Mouse (Mus musculus) retina, embryonic 14.5 days (tissue): ENCODE data around the gene Ten1.
A peak's percentile ranks its signal among the peaks of the same experiment; 100 is the strongest.

Source experiments
- DNase-seq: peaks from one replicate; pipeline ENCODE4 v3.0.0-alpha.2; 2015; ENCODE audit warnings: low spot score

The Ten1 gene

DNA sequence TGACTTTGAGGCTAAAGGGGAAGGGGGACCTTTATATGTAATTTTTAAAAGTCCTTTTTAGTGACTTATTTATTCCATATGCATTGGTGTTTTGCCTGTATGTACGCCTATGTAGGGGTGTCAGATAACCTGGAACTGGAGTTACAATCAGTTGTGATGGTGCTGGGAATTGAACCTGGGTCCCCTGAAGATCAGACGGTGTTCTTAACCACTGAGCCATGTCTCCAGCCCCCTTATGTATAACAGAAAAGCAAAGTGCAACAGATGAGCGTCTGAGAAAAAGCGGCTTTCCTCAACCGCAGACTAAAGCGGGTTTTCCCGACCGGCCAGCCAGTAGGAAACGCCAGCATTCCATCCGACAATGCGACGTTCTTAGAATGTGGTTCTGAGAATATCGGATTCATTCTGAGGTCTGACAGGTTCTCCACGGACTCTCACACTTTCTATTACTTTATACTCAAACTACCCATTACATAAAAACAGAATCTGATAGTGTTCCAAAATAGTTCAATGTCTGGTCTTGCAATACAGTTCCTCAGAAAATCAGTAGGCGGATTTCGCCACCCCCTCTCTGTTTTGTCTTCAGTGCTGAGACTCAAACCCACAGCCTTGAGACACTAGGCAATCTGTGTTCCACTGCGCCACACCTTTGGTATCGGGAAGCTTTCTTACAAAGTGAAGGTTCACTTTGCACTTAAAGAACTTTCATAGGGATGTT, 1.6 kb upstream of the Ten1 start:
- DNase-seq, result no peak

DNA sequence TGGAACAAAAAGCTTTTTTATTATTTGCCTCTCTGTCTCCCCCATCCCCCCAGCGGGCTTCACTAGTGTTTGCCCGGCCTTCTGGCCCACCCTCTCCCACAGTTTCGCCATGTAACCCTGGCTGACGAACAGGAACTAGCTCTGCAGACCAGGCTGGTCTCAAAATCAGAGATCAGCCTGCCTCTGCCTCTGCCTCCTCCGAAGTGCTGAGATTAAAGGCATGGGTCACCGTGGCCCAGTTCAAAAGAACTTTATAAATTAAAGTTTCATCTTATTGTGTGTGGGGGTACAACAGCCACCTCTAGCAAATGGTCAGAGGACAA, 1.1 kb upstream of the Ten1 start:
- DNase-seq, result no peak

DNA sequence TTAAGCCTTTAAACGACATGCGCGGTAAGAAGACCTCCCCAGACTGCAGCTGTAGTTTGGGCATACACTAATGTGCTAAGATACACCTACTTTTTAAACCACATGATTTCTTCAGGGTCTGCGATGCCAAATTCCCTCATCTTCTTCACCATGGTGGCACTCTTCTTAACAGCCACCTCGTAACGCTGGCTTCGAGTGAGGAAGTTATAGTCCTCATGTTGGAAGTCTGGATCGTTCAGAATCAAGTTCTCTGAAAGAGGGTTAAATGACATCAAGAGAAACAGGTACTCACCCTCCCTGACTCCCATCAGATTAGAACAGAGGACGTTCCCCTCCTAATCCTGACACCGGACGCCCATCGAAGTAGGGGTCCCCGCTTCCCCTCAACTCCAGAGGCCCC, 523 bp upstream of the Ten1 start:
- no peak for DNase-seq

GRCm38 (mm10) chr11:116201151-116201550, 2.5 kb downstream of the Ten1 start:
- DNase-seq, result no peak

GRCm38 (mm10) chr11:116203150-116203549, 4.5 kb downstream of the Ten1 start:
- no peak for DNase-seq

DNA sequence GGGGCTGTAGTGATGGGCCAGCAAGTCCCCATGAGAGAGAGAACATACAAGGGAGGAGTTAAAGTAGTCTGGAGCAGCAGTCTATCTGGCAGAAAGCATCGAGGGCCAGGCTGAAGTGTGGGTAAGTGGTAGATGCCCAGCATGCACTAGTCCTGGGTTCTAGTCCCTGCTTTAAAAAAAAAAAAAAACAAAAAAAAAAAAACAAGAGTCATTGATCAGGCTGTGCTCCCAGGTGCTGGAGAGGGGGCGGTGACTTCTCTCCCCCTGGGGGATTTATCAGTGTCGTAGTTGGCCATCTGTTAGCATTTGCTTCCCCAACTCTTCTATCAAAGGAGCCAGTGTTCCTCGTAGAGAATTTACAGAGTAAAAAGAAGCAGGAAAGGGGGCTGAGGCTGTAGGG, 8.0 kb downstream of the Ten1 start:
- no peak for DNase-seq

- no peak for DNase-seq
Observed at GRCm38 (mm10) chr11:116208660-116209059, 10.0 kb downstream of the Ten1 start.

- no peak for DNase-seq
Observed at GRCm38 (mm10) chr11:116209257-116209656, 10.6 kb downstream of the Ten1 start.

- DNase-seq, result no peak
Observed at GRCm38 (mm10) chr11:116210696-116211095, 12.0 kb downstream of the Ten1 start.

DNA sequence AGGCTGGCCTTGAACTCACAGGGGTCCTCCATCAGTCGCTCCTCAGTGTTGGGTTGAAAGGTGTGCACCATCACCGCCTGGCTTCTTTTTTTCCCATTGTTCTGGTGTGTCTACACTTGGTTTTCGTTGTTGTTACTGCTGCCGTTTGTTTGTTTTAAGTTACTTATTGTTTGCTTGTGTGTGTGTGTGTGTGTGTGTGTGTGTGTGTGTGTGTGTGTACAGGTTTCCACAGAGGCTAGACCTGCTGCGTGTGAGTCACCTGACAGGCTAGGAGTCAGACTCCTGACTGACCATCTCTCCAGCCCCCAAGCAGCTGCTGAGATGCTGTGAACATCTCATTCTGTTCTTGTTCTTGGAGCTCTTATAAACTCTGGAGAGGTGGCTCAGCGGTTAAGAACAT, 14.2 kb downstream of the Ten1 start:
- no peak for DNase-seq

GRCm38 (mm10) chr11:116213877-116214510, 15.3 kb downstream of the Ten1 start:
- DNase-seq, result no peak

GRCm38 (mm10) chr11:116215181-116215580, 16.5 kb downstream of the Ten1 start:
- DNase-seq, result peak; percentile 34

DNA sequence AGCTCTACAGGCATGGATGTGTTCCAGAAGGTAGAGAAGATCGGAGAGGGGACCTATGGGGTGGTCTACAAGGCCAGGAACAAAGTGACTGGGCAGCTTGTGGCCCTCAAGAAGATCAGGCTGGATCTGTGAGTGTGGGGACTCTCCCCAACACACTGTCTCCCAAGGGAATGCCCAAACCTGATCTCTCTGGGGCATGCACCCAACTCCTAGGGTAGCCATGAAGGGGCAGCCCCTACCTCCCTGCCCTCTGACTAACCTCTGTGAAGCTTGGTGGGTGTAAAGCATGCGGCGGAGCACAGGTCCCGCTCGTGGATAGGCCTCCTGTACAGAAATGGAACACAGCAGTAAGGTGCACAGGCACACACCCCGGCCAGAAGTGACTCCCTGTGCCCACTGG, 17.3 kb downstream of the Ten1 start:
- DNase-seq, result no peak

DNA sequence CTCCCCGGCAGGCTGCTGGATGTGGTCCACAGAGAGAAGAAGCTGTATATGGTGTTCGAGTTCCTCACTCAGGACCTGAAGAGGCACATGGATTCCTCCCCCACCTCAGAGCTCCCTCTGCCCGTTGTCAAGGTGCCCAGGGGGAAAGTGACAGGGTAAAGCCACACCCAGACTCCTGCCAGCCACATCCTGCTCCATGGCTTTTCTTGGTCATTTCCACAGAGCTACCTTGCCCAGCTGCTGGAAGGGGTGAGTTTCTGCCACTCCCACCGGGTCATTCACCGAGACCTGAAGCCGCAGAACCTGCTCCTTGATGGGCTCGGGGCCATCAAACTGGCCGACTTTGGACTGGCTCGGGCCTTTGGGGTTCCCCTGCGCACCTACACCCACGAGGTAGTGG, 17.9 kb downstream of the Ten1 start:
- no peak for DNase-seq

GRCm38 (mm10) chr11:116218263-116218662, 19.6 kb downstream of the Ten1 start:
- no peak for DNase-seq

DNA sequence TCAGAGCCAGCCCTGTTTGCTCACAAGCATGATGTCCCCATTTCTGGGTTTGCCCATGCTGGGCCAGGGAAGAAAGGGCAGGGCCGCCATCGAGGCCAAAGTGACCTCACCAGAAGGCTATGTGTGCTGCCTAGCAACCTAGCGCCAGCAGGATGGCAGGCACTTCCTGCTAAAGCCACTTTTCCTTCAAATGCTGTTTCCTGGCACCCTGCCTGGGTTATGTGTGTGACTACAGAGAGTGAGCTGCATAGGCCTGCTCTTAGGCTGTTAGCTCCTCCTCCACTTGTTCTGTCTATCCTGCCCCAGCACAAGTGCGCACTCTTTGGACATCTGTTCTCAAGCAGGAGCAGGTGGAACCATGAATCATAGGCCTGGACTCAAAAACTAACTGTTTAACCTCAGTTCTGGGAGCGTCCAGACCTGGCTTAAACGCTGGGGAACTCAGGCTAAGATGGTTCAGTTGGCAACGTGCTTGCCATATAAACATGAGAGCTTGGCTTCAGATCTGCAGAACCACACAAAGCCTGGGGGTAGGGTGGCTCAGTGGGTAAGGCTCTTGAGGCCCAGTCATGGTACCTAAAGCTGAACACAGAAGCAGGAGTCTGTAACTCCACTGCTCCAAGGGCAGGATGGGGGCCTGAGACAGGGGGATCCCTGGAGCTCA, 20.2 kb downstream of the Ten1 start:
- peak; percentile 32 for DNase-seq

DNA sequence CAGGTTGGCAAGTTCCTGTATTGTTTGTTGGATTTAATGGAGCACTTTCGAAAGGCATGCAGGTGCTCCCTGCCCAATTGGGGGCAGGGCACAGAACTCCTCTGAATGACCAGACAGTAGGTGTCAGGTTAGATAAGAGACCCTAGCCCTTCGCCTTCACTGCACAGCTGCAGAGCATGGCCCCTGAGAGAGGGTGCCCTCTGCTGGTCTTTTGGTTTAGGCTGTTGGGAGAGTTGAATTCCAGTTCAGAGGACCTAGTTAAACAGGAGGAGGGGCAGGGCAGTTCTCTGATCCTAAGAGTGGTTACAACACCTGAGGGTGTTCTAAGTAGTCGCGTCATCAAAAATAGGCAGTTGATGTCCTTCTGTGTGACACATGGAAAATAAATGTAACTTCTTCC, 21.2 kb downstream of the Ten1 start:
- DNase-seq, result peak; percentile 87

- peak; percentile 47 for DNase-seq
Observed at GRCm38 (mm10) chr11:116221931-116222739, 23.5 kb downstream of the Ten1 start.

DNA sequence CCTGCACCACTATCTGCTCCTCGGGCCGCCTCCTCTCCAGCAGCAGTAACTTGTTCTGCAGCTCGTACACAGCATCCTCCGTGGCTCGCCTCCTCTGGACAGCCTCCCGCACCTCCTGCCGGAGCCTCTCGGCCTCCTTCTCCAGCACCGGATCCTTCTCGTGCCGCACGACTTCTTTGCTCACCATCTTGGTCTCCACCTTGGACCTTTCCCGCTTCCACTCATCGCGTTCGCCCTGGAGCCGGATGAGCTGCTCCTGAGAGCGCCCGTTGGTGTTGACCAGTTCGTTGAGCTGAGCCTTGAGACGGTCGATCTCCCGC, 24.0 kb downstream of the Ten1 start:
- DNase-seq, result no peak

GRCm38 (mm10) chr11:116226414-116226813, 27.8 kb downstream of the Ten1 start:
- peak; percentile 92 for DNase-seq

DNA sequence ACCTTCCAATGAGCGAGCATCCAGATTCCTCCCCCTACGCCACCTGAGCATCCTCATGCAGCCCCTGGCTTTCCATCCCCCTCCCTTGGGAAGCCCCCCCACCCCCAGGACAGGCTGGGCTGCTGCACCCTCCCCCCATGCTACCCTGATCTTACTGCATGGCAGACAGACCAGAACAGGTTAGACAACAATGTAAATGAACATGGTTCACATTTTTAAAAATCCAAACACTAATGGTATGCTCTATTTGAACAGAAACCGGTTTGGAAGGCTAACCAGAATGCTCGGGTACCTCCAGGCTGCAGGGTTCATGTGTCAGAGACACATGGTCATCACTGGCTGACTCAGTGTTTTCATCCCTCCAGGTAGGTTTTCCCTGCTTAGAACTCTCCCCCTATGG, 30.0 kb downstream of the Ten1 start:
- no peak for DNase-seq

- no peak for DNase-seq
Observed at GRCm38 (mm10) chr11:116232427-116232826, 33.8 kb downstream of the Ten1 start.

DNA sequence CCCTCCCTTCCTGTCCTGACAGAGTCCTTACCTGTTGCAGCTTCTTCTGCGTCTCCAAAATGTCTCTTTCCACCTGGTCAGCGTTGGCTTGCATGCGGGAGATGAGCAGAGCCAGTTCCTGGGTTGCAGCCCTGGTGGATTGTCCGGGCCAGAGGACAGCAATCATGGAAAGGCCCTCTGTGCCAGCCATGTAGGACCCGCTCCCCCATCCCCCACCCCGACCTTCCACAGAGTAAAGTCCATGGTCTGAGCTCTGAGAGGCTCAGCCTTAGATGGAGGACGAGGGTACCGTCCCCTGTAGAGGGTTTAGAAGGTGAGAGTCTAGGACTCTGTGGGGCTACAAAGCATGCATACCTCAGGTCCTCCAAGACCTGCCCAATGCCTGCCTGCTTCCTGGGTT, 36.2 kb downstream of the Ten1 start:
- no peak for DNase-seq
